Mouse (Mus musculus): ENCODE results near the gene E2f1.

Gene E2f1

GRCm38 (mm10) chr2:154581421-154581820, 11.7 kb upstream of the E2f1 start:
- no peak for DNase-seq

- DNase-seq, result peak in 1 of 2 experiments; percentile 54
Measured at GRCm38 (mm10) chr2:154580586-154580985, 10.9 kb upstream of the E2f1 start.

- DNase-seq, result no peak
Measured at GRCm38 (mm10) chr2:154577744-154578067, 8.0 kb upstream of the E2f1 start.

GRCm38 (mm10) chr2:154576876-154577743, 7.4 kb upstream of the E2f1 start:
- no peak for DNase-seq

- no peak for DNase-seq
Measured at GRCm38 (mm10) chr2:154574271-154574670, 4.6 kb upstream of the E2f1 start.

- no peak for DNase-seq
Measured at GRCm38 (mm10) chr2:154572996-154573395, 3.3 kb upstream of the E2f1 start.

- no peak for DNase-seq
Measured at GRCm38 (mm10) chr2:154571976-154572375, 2.3 kb upstream of the E2f1 start.

- no peak for DNase-seq
Measured at GRCm38 (mm10) chr2:154571266-154571665, 1.6 kb upstream of the E2f1 start.

- no peak for DNase-seq
Measured at GRCm38 (mm10) chr2:154570666-154571065, 974 bp upstream of the E2f1 start.

GRCm38 (mm10) chr2:154569071-154569748, 482 bp downstream of the E2f1 start:
- DNase-seq, result peak; percentile 63 to 80

- DNase-seq, result no peak
Measured at GRCm38 (mm10) chr2:154568329-154569070, 1.2 kb downstream of the E2f1 start.

GRCm38 (mm10) chr2:154567766-154568165, 1.9 kb downstream of the E2f1 start:
- DNase-seq, result no peak

- DNase-seq, result peak; percentile 42 to 68
Measured at GRCm38 (mm10) chr2:154566641-154567040, 3.1 kb downstream of the E2f1 start.

- no peak for DNase-seq
Measured at GRCm38 (mm10) chr2:154565562-154565961, 4.1 kb downstream of the E2f1 start.

- DNase-seq, result peak; percentile 75 to 88
Measured at GRCm38 (mm10) chr2:154563612-154564170, 6.0 kb downstream of the E2f1 start.

- peak in 1 of 2 experiments; percentile 33 for DNase-seq
Measured at GRCm38 (mm10) chr2:154558264-154559039, 11.2 kb downstream of the E2f1 start, which contains the start of gene Necab3. Gene Necab3 (minus strand): TSS chr2:154558890.

- DNase-seq, result peak; percentile 46 to 73
Measured at GRCm38 (mm10) chr2:154557184-154557832, 12.4 kb downstream of the E2f1 start.

- no peak for DNase-seq
Measured at GRCm38 (mm10) chr2:154555235-154555634, 14.5 kb downstream of the E2f1 start.

- peak; percentile 72 to 79 for DNase-seq
Measured at GRCm38 (mm10) chr2:154552424-154552907, 17.2 kb downstream of the E2f1 start.

- no peak for DNase-seq
Measured at GRCm38 (mm10) chr2:154551927-154552326, 17.8 kb downstream of the E2f1 start.

- DNase-seq, result no peak
Measured at GRCm38 (mm10) chr2:154551476-154551875, 18.2 kb downstream of the E2f1 start, which contains the start of gene Actl10. Gene Actl10 (plus strand): TSS chr2:154551776.
